Mouse (Mus musculus) embryo, embryonic 10 days (tissue): ENCODE measurements around the gene RPS10-NUDT3.
"Not testable (repeated sequence)": the region's sequence is repeated elsewhere in the genome, so short reads cannot be mapped to it uniquely, and the experiment has no call there.

Experiments
- DNase-seq: peaks from one replicate; pipeline ENCODE4 v3.0.0-alpha.2; 2015; ENCODE audit warnings: low spot score

The RPS10-NUDT3 gene

DNA sequence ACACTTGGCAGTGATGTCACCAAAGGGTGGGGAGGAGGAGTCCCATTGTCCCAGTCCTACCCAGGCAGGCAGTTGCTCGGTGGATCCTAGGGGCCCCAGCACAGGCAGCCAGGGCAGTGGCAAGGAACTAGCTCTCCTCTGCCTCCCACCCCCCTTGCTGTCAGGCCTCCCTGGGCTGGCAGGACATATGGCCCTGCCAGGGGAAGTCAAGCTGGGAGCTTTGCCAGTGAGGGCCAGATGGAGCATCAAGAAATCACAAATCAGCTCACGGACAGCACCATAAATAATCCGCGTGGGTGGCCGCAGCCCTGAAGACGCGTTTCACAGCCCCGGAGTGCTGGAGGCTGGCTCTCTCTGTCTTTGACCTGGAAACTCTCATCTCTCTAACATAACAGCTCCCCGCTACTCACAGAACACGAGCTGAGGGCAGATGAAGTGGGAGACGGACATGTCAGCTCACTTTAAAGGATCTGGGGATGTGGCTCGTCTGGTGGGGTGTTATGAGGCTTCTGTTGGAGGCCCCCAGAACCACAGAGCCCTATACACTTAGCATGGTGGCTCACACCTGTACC, 7.6 kb upstream of the RPS10-NUDT3 start:
- peak; percentile 50 for DNase-seq

GRCm38 (mm10) chr17:27639851-27640250, 4.8 kb upstream of the RPS10-NUDT3 start:
- DNase-seq, result not testable (repeated sequence)

GRCm38 (mm10) chr17:27638921-27639332, 3.9 kb upstream of the RPS10-NUDT3 start:
- no peak for DNase-seq

DNA sequence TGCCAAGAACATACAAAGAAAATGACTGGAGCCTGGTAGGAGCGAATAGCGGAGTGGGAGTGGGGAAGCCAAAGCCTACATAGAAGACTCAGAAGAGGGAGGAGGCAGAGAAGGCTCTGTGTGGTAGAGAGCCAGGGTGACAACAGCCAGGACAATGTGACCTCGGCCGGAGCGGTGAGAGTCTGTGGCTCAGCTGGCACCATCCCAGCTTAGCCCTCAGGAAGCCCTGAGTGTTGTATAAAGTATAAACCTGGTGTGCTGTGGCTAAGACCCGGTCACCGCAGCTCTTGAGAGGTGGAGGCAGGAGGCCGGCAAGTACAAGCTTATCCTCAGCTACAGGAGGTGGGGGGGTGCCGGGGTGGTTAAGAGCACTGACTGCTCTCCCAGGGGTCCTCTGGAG, 2.3 kb upstream of the RPS10-NUDT3 start:
- no peak for DNase-seq

- peak; percentile 46 for DNase-seq
Measured at GRCm38 (mm10) chr17:27636132-27637020, 1.4 kb upstream of the RPS10-NUDT3 start, which contains the start of gene Rps10. TSS of gene Rps10 (minus strand) at chr17:27636669.

GRCm38 (mm10) chr17:27635575-27635903, 517 bp upstream of the RPS10-NUDT3 start:
- DNase-seq, result not testable (repeated sequence)

DNA sequence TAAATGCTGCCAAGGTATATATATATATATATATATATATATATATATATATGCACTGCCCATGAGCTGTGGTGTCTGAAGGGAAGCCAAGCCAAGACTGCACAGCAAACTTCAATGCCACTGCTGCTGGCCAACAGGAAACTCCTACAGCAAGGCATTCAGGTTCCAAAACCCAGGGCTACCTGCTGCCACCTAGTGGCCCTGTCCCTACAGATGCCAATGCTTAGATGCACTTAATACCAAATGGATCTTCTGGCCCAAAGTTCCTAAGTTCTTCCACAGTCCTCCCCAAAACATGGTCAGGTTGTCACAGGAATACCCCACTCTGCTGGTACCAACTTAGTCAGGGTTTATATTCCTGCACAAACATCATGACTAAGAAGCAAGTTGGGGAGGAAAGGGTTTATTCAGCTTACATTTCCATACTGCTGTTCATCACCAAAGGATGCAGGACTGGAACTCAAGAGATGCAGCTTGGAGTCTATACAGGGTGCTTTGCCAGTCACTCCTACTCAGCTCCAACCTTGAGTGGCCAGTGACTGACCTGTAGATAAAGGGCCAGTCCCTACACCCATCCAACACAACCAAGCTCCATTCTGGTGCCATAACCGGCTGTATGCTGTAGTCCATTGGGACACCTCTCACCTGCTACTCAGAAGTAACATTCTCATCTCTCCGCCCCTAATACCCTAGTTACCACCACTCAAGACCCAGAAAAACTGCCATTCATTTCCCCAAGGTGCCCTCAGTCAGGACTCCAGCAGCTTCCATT, 5.6 kb downstream of the RPS10-NUDT3 start:
- peak; percentile 93 for DNase-seq

DNA sequence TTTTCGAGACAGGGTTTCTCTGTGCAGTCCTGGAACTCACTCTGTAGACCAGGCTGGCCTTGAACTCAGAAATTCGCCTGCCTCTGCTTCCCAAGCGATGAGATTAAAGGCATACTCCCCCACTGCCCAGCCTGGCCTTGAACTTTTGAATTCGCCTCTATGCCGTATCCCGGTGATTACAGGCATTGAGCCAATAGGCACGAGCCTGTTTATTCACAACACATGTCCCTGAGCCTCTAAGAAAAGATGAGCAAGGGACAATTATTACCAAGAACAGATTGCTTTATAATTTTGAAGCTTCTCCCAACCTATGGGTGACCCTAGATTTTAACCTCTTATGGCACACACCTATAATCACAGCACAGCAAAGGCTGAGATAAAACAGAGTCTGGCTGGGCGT, 6.6 kb downstream of the RPS10-NUDT3 start:
- DNase-seq, result no peak

- peak; percentile 40 for DNase-seq
Measured at GRCm38 (mm10) chr17:27627451-27627850, 7.6 kb downstream of the RPS10-NUDT3 start.

GRCm38 (mm10) chr17:27626681-27627080, 8.3 kb downstream of the RPS10-NUDT3 start:
- DNase-seq, result peak; percentile 47

DNA sequence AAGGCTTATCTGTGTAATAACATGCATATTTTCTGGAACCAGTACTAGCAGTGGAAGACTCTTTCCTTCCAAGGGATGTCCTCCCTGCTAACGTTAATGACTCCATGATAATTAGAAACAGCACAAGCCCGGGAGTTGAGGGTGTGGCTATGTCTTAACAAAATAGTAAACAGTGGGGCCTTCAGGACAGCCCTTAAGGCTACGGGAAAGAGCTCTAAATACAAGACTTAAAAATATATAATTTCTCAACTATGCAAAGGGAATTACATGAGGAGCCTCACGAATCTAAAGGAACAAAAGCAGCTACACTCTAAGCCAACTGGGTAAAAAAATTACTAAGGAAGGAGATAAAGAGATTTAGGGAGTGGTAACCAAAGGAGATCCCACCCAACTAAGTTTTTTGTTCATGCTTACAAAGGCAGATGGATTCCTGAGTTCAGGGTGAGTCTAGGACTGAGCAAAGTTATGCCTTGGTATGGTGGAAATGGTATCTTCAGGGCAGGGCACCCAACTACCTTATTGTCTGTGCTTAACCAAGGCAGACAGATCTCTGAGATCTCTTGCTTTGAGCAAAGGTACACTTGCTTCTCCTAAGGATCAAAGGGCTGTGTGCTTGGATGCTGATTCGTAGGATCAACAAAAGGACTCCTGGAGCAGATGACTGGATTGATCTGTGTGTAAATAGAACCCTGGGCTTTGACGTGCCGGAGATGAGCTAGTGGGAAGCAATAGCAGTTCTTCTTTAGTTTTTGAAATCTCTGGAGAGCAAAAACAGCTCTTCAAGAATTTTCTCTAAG, 9.4 kb downstream of the RPS10-NUDT3 start:
- no peak for DNase-seq

- DNase-seq, result peak; percentile 93
Measured at GRCm38 (mm10) chr17:27623360-27624326, 11.4 kb downstream of the RPS10-NUDT3 start, which contains the start of gene Nudt3. TSS of gene Nudt3 (minus strand) at chr17:27623495.

- peak; percentile 72 for DNase-seq
Measured at GRCm38 (mm10) chr17:27622611-27623359, 12.2 kb downstream of the RPS10-NUDT3 start.

DNA sequence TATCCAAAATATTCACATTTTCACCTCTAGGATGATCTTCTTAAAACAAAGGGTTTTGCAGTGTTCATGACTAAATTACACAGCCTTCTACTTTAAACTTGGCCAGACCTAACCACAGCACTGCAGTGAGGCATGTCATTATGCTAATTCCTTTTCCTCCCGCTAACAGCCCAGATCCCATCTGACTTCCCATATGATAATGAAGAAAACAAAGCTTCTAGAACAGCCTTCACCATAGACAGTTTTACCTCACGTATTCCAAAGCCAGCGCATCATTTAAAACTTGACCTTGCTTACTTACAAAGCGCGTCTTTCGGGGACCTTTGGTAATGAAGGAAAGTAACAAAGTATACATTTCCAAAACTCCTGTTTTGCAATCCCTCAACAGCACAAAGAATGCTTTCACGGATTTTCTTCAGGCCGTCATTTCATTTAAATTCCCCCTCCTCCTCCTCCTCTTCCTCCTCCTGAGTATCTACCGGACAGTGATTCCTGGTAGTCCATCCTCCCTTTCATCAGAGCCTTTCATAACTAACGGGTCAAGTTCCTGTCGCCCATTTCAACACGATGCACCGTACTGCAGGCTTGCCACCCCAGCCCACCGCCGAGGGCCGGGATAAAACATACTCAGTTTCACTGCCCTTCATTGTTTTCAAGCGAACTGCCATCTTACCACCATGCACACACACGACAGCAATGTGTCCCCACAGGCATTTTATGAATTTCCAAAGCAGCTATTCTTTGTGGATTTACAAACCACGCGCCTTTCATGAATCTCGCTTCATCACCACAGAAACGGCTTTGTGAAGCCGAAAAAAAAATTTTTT, 13.1 kb downstream of the RPS10-NUDT3 start:
- DNase-seq, result peak; percentile 66

GRCm38 (mm10) chr17:27621161-27621560, 13.9 kb downstream of the RPS10-NUDT3 start:
- no peak for DNase-seq

DNA sequence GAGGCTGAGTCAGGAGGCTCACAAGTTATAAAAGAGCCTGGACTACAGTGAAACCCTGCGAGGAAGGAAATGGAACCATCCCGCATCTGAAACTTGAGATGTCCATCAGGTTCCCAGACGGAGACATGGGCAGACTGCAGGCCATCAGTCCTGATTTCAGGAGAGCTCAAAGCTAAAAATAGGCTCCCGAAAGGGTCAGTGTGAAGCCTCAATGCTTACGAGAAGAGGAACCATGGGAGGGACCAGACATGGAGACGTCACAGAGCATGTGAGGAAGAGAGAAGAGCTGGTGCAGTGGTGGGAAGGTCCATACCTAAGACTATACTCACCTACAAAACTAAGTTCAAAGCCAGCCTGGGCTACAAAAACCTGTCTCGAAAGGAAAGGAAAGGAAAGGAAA, 19.6 kb downstream of the RPS10-NUDT3 start:
- DNase-seq, result no peak

DNA sequence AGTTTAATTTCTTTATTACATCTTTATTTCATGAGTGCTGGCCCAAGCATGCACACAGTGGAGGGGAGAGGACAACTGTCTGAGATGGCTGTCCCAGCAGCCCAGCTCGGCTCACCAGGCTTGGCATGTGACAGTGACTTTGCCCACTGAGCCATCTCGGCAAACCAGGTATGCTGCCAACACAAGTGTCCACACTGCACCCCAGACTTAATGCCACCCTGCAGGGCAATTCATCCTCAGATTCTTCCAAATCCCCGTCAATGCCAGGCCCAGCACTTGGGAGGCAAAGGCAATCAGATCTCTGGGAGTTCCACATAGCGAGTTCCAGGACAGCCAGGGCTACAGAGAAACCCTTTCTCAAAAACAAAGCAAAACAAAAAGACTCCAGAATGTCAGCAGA, 22.0 kb downstream of the RPS10-NUDT3 start:
- no peak for DNase-seq

GRCm38 (mm10) chr17:27611994-27612393, 23.0 kb downstream of the RPS10-NUDT3 start:
- no peak for DNase-seq

- no peak for DNase-seq
Measured at GRCm38 (mm10) chr17:27611519-27611884, 23.5 kb downstream of the RPS10-NUDT3 start.
